Mouse (Mus musculus): Measurements from ENCODE around the gene Gng3. TPM values are rescaled to one million over a fixed set of nuclear protein-coding genes. Genes with fewer than 3 reads are reported as not detected.

The Gng3 gene
- total and polyA plus RNA-seq, 3 experiments = 0.15 to 2.5 TPM; not detected in 1

GRCm38 (mm10) chr19:8798264-8798946, 40.6 kb downstream of the Gng3 start, which contains the start of gene Polr2g:
Gene Polr2g (minus strand): TSS chr19:8798577.
- Histone ChIP-seq H3K36me3 (ENCODE audit: control insufficient read depth in 1 of 2, insufficient read depth in 2 of 2, low read length in 2 of 2) (peaks cover 3 to 18% of the 10 kb centered on the region in 2 experiments), H3K79me2 (ENCODE audit: control insufficient read depth, insufficient read depth, low read length, poor library complexity) (peaks cover 22% of the 10 kb centered on the region), H3K27ac (ENCODE audit: control insufficient read depth, low read depth, low read length) (peak within 1 kb of the TSS; percentile 89), H3K9ac (ENCODE audit: control insufficient read depth, low read depth, low read length, poor library complexity, severe bottlenecking) (peak within 1 kb of the TSS; percentile 88), H3K27me3 (ENCODE audit: control insufficient read depth in 1 of 2, insufficient read depth in 2 of 2, low read length in 2 of 2) (no peaks in the 10 kb centered on the region), H3K4me3 (ENCODE audit: control insufficient read depth in 1 of 2, insufficient read depth in 1 of 2, low read depth in 2 of 2, low read length in 2 of 2) (peak within 1 kb of the TSS; percentile 90 to 95), H3K9me3 (replicated peaks; ENCODE audit: insufficient read depth, low read length) (no peaks in the 10 kb centered on the region), H3K4me1 (ENCODE audit: control insufficient read depth in 1 of 2, insufficient read depth in 2 of 2, low read length in 2 of 2) (peaks cover 4 to 19% of the 10 kb centered on the region in 2 experiments)
- DNase-seq (ENCODE audit: low read depth, low spot score) = peak; percentile 97
- no peak for TF ChIP-seq GABPA (IDR thresholded peaks at IDR 0.05; ENCODE audit: low read depth, low read length)
- 0 out of 2 replicates have a peak, but pooled peaks have one; percentile 12 for TF ChIP-seq MYB (IDR thresholded peaks at IDR 0.05; ENCODE audit: low read depth, low read length)
- TF ChIP-seq USF1 (IDR thresholded peaks at IDR 0.05; ENCODE audit: low read depth, low read length) = peak; percentile 81
- no peak for TF ChIP-seq JUND (IDR thresholded peaks at IDR 0.05; ENCODE audit: low read depth, low read length)
- TF ChIP-seq TBP (IDR thresholded peaks at IDR 0.05; ENCODE audit: low read depth, low read length) = peak; percentile 96
- no peak for TF ChIP-seq CTCF (IDR thresholded peaks at IDR 0.05 in 2 of 3, conservative IDR thresholded peaks at IDR 0.05 in 1 of 3; ENCODE audit: control insufficient read depth in 1 of 3, insufficient read depth in 1 of 3, low read depth in 2 of 3, low read length in 3 of 3, poor library complexity in 1 of 3, severe bottlenecking in 1 of 3)
- TF ChIP-seq ZC3H11A (IDR thresholded peaks at IDR 0.05; ENCODE audit: low read depth, low read length) = no peak
- TF ChIP-seq SMC3 (IDR thresholded peaks at IDR 0.05; ENCODE audit: low read depth, low read length) = no peak
- TF ChIP-seq RCOR1 (IDR thresholded peaks at IDR 0.05; ENCODE audit: low read depth, low read length) = peak; percentile 68
- TF ChIP-seq POLR2AphosphoS5 (IDR thresholded peaks at IDR 0.05; ENCODE audit: borderline replicate concordance, low read depth, low read length) = no peak
- no peak; a peak in 2 of 4 replicates for TF ChIP-seq EP300 (IDR thresholded peaks at IDR 0.05; ENCODE audit: low read depth in 1 of 2, low read length in 2 of 2)
- TF ChIP-seq MAZ (IDR thresholded peaks at IDR 0.05; ENCODE audit: low read depth, low read length) = no peak
- TF ChIP-seq KAT2A (conservative IDR thresholded peaks at IDR 0.05; ENCODE audit: low read depth, low read length) = no peak; the same call in 1 of the 2 replicates
- peak; percentile 93 for TF ChIP-seq SIN3A (IDR thresholded peaks at IDR 0.05; ENCODE audit: low read length)
- peak; percentile 83 for TF ChIP-seq NELFE (IDR thresholded peaks at IDR 0.05; ENCODE audit: low read depth, low read length)
- no peak for TF ChIP-seq MAFK (IDR thresholded peaks at IDR 0.05; ENCODE audit: borderline replicate concordance, low read depth, low read length)
- no peak for TF ChIP-seq NRF1 (IDR thresholded peaks at IDR 0.05; ENCODE audit: insufficient read depth, low read depth, low read length, poor library complexity, severe bottlenecking)
- TF ChIP-seq ZNF384 (IDR thresholded peaks at IDR 0.05; ENCODE audit: low read depth, low read length) = no peak
- TF ChIP-seq POLR2A (IDR thresholded peaks at IDR 0.05; ENCODE audit: control insufficient read depth in 1 of 2, insufficient read depth in 1 of 2, low read depth in 1 of 2, low read length in 2 of 2, poor library complexity in 1 of 2) = peak; percentile 79 to 97; a peak in 3 of 4 replicates
- peak; percentile 68; the same call in 1 of the 2 replicates for TF ChIP-seq POLR2AphosphoS2 (IDR thresholded peaks at IDR 0.05; ENCODE audit: low read length)
- TF ChIP-seq ELF1 (IDR thresholded peaks at IDR 0.05; ENCODE audit: low read depth, low read length) = peak; percentile 83
- peak; percentile 80 for TF ChIP-seq MAX (IDR thresholded peaks at IDR 0.05; ENCODE audit: low read length)
- TF ChIP-seq CHD2 (IDR thresholded peaks at IDR 0.05; ENCODE audit: low read length) = 0 out of 2 replicates have a peak, but pooled peaks have one; percentile 12
- no peak for TF ChIP-seq ZKSCAN1 (IDR thresholded peaks at IDR 0.05; ENCODE audit: low read depth, low read length)
- no peak for TF ChIP-seq E2F4 (IDR thresholded peaks at IDR 0.05; ENCODE audit: borderline replicate concordance, low read depth, low read length)
- 0 out of 2 replicates have a peak, but pooled peaks have one; percentile 15 for TF ChIP-seq ETS1 (IDR thresholded peaks at IDR 0.05; ENCODE audit: low read depth, low read length)
- TF ChIP-seq MEF2A (IDR thresholded peaks at IDR 0.05; ENCODE audit: extremely low read depth, insufficient replicate concordance, low read depth, low read length, poor library complexity, severe bottlenecking) = peak; percentile 27; the same call in 1 of the 2 replicates
- TF ChIP-seq UBTF (IDR thresholded peaks at IDR 0.05; ENCODE audit: borderline replicate concordance, insufficient read depth, low read depth, low read length) = no peak
- TF ChIP-seq TCF12 (IDR thresholded peaks at IDR 0.05; ENCODE audit: low read depth, low read length) = peak; percentile 75
- TF ChIP-seq RAD21 (IDR thresholded peaks at IDR 0.05; ENCODE audit: low read depth, low read length) = no peak
- TF ChIP-seq BHLHE40 (IDR thresholded peaks at IDR 0.05; ENCODE audit: borderline replicate concordance, low read depth, low read length) = peak; percentile 87
- TF ChIP-seq USF2 (IDR thresholded peaks at IDR 0.05; ENCODE audit: borderline replicate concordance in 1 of 2, insufficient read depth in 1 of 2, low read depth in 1 of 2, low read length in 2 of 2) = no peak
- TF ChIP-seq ZMIZ1 (IDR thresholded peaks at IDR 0.05; ENCODE audit: low read depth, low read length) = peak; percentile 76; the same call in 1 of the 2 replicates
- TF ChIP-seq MXI1 (IDR thresholded peaks at IDR 0.05; ENCODE audit: low read depth, low read length) = peak; percentile 89
- TF ChIP-seq MYC (IDR thresholded peaks at IDR 0.05; ENCODE audit: low read depth, low read length) = peak; percentile 85; the same call in 1 of the 2 replicates
- no peak for TF ChIP-seq GATA1 (IDR thresholded peaks at IDR 0.05; ENCODE audit: low read depth, low read length)
